ENCODE assay signal across 8 mouse cellular contexts in genomic region chr5:110416825-110417401, GRCm38 (mm10). TPM values are rescaled to one million over a fixed set of nuclear protein-coding genes. Genes with fewer than 3 reads are reported as not detected.
DNase-seq lines count a peak whose midpoint lies in the region; ATAC-seq lines count a peak whose summit lies in the region.

No protein-coding gene starts in this region.

- no peak overlapping the region for H3K4me2 ChIP-seq in heart, embryonic 15.5 days

- WGBS in heart, embryonic 15.5 days, result 32% methylated on average over 7 of the region's 7 CpGs
- 9% methylated on average over 7 of the region's 7 CpGs for WGBS in midbrain, embryonic 10.5 days

- H3K4me3 ChIP-seq in heart, embryonic 15.5 days, result no peak overlapping the region
- no peak overlapping the region; the same call in 1 of the 2 replicates for H3K4me3 ChIP-seq in midbrain, embryonic 10.5 days

- H3K9ac ChIP-seq in heart, embryonic 15.5 days, result no peak overlapping the region

- peaks cover 29% of the 10 kb centered on the region for H3K4me1 ChIP-seq in heart, embryonic 15.5 days (replicated peaks)
- H3K4me1 ChIP-seq in midbrain, embryonic 10.5 days, result peaks cover 38% of the 10 kb centered on the region

- H3K27me3 ChIP-seq in heart, embryonic 15.5 days, result no peaks in the 10 kb centered on the region
- 0 out of 2 replicates have a peak, but pooled peaks cover 11% of the 10 kb centered on the region for H3K27me3 ChIP-seq in midbrain, embryonic 10.5 days (ENCODE audit: low read depth, poor library complexity, severe bottlenecking)

- ATAC-seq in heart, embryonic 15.5 days (replicated peaks; ENCODE audit: insufficient number of reproducible peaks, insufficient read depth, low FRiP score, low read depth), result no peak

- peak overlapping the region; percentile 47; the same call in 1 of the 2 replicates for H3K27ac ChIP-seq in heart, embryonic 15.5 days
- peak overlapping the region; percentile 86 for H3K27ac ChIP-seq in midbrain, embryonic 10.5 days (replicated peaks)

- no peak for DNase-seq in heart, adult 8-10 months (ENCODE audit: low spot score)
- peak; percentile 85 for DNase-seq in cerebellum, adult 9-11 months
- DNase-seq in frontal cortex, postnatal 25 days (ENCODE audit: low spot score in 2 of 2), result peak; percentile 18 to 32
- peak; percentile 40 for DNase-seq in midbrain, embryonic 10.5 days (ENCODE audit: low spot score)
- DNase-seq in spleen, adult 18-20 months, result no peak
- DNase-seq in lung, adult 18-20 months, result no peak
- no peak for DNase-seq in kidney, adult 8-10 months

- no peaks in the 10 kb centered on the region for H3K9me3 ChIP-seq in heart, embryonic 15.5 days (replicated peaks)
- H3K9me3 ChIP-seq in midbrain, embryonic 10.5 days (replicated peaks), result no peaks in the 10 kb centered on the region

- 0 out of 2 replicates have a peak, but pooled peaks cover 4% of the 10 kb centered on the region for H3K36me3 ChIP-seq in heart, embryonic 15.5 days
- H3K36me3 ChIP-seq in midbrain, embryonic 10.5 days, result peaks cover 12% of the 10 kb centered on the region

RNA-seq across cellular contexts. Expression of gene Fbrsl1, which starts 31.4 kb away (rescaled TPM):
- 6.6 and 11.6 TPM in 2 replicates for polyA plus RNA-seq in heart, embryonic 15.5 days (2015; fragmentation: Nextera tagmentation; extraction: Ambion mirVana)
- total RNA-seq in heart, adult 8-10 months (2022), result 10 to 100 TPM; 44.1 to 53.9 (median 46.1) TPM
- polyA plus RNA-seq in midbrain, embryonic 10.5 days (2016; fragmentation: Nextera tagmentation; extraction: Ambion mirVana), result 10.3 and 14.6 TPM in 2 replicates

Comparison
In these comparisons a context has a peak if more than half of its experiments do, and no peak if none do; other contexts are left out.
1. DNase-seq: peak in cerebellum, adult 9-11 months (single experiment), frontal cortex, postnatal 25 days (2 of 2) and midbrain, embryonic 10.5 days (single experiment); none in heart, adult 8-10 months (single experiment), spleen, adult 18-20 months (0 of 2), lung, adult 18-20 months (0 of 2) and kidney, adult 8-10 months (0 of 2).